Mouse (Mus musculus) heart, postnatal 25 days (tissue): ENCODE measurements at regions not wholly inside any gene's neighbourhood (a gene's known extent, or its start where the extent isn't known, plus 50 kb on each side); places are given as distances from the start of the nearest gene placed in this dataset.

Experiments used
- DNase-seq: peaks from one replicate; pipeline ENCODE4 v3.0.0; 2022; ENCODE audit warnings: low spot score
- intact Hi-C: fragments of 180-260 bp; cut with DNase I; formaldehyde crosslinking; loops from one replicate; pipeline ENCODE4 v1.15.1; 2025

DNA sequence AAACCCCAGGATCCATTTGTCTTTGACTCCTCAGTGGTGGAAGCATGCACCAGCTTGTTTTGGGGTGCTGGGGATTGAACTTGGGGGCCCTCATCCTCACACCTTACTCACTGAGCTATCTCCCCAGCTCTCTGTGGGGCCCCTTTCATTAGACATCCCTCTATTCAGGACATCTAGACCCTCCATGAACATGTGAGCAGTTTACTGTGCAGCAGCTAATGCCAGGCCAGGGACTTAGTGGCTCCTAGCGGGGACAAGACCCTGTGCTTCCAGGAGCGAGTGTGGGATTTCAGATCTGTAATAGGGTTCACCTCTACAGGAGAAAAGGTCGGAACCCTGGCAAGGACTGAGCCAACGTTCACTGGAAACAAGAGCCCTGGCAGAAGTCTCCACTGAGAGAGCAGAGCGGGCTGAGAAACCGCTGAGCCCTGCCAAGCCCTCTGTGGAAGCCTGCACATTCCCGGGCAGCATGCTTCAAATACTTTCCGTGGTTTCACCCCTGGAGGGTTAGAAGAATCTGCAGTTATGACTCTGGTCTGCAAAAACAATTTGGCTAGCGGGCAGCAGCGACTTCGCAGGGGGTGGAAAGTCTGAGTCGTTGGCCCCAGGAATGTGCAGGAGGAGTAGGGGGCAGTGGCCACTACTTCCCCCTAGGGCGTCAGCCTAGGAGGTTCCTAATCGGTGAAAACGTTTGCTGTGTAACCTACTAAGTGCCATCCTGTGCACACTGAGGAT is 125.6 kb downstream of the Smad6 start:
- intact Hi-C loops = no loop called here
- peak; percentile 77 for DNase-seq

DNA sequence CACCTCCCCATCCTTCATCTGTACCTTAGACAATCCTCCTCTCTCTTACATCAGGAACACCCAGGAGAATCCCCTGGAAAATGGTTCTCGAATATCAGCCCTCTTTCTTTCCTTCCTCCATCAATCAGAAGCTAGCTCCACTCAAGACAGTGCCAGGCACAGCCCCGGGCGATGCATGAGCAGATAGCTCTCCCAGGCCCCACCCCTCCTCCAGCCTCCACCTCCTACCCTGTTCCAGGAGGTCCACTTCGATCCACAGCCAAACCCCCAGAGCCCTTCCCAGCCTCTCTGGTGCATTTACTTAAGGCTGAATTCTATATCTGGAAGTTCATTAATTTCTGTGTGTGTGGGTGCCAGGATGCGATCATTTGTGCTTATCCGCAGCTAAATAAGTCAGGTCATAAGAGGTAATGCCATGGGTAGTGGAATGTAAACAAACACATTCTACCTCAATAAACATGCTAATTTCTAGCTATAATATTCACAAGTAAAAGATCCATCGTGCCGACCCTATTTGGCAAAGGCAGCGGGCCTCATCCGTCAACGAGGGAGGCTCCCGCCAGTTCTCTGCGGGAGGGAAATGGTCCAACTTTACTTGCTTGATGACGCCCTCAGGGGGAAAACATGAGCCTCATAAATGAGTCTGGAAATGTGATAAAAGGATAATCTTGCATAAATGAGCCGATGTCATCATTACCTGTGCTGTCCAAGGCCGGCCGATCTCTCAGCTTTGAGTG is 129.5 kb downstream of the Smad6 start:
- DNase-seq = no peak
- intact Hi-C loops = no loop called here

DNA sequence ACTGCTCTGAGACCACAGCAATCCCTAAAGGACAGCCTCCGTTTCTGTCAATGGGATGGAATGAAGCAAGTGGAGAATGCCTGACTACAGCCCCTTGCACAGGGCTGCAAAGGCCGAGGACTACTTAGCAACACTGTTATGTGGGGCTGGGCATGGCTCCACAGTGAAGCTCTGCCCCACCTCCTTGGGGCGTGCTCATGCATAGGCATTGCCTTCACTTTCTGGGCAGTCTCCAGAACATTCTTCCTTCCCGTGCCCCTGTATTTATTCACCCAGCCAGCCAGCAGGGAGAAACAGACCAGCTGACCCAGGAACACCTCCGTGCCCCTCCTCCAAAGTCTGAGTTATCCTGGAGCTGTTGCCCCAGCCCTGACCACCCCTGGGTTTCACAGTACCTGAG is 131.1 kb downstream of the Smad6 start:
- DNase-seq = no peak
- intact Hi-C loops = no loop called here

DNA sequence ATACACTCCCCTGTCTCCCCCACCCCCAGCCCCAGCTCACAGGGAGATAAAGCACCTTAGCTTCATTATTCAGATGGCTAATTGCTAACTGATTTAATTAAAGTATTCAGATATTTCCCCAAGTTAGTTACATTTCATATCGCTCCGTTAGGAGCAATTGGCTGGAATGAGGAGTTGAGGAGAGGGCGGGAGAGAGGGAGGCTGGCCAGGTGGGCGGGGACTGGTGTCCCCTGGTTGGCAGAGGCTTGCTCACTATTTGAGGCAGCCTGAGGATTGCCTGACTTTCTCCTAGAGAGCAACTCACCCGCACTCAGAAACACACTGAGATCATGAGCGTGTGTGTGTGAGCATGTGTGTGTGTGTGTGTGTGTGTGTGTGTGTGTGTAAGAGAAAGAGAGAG is 131.8 kb upstream of the Smad3 start:
- DNase-seq = no peak
- intact Hi-C loops = no loop called here

DNA sequence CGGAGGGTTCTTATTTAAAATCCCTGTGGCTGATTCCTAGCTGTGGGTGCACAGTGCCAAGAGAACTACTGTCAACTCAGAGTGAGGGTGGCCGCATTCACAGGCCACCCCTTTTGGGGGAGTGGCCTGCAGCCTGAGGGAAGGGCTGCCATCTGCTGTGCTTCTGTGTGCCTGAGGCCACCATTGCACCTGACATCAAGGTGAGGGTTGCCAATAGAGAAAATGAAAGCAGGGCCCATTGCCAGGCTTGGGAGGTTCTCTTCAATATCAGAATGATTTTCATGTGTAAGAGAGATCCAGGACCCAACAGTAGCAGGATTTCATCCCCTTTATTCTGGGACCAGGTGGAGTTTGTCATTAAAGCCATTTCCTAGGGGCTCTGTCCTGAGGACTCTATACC is 127.2 kb upstream of the Smad3 start:
- intact Hi-C loops = no loop called here
- no peak for DNase-seq

DNA sequence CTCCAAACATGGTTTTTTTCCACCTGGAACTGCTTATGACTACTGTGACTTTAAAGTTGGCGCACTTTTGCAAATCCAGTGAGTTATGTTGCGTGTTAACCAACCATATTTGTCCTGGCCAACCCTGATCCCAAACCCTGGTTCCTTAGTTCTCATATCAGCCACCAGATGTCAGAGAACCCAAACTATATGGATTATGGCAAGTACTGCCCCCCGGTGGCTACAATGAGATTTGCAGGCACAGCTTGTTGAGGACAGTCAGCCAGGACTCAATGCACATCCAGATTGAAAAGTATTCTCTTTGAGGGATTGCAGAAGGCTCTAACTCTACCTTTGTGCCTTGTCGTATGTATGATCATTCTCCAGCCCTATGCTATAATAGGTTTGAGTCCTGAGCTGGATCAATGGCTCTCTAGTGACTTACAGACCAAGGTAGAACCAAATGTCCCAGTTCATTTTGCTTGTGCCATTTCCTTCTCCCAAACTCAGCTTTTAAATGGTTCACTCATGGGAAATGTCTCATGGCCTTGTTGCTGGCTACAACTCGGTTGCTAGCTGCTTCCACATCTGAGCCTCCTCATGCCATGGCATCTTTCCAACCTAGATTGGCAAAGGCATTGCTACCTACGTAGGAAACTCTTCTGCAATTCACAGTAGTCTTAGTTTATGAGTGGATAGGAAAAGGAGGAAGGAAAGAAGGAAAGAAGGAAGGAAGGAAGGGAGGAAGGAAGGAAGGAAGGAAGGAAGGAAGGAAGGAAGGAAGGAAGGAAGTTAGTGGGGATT is 126.1 kb upstream of the Smad3 start:
- DNase-seq = no peak
- intact Hi-C loops = no loop called here

DNA sequence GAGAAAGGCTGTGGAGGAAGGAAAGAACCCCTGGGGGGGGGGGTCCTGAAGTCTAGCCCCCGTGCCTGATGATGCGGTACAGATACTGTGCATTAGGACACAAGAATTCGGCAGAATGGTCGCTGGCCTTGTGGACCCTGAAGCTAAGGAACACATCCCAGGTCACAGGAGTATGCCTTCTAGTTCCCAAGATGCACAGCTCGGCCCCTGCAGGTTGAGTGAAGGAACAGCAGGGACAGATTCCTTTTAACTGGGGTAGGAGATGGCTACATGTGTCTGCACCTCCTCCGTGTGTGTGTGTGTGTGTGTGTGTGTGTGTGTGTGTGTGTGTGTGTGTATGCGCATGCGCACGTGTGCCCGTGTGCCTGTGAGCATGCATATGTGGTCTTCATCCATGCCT is 123.9 kb upstream of the Smad3 start:
- DNase-seq = no peak
- intact Hi-C loops = no loop called here

DNA sequence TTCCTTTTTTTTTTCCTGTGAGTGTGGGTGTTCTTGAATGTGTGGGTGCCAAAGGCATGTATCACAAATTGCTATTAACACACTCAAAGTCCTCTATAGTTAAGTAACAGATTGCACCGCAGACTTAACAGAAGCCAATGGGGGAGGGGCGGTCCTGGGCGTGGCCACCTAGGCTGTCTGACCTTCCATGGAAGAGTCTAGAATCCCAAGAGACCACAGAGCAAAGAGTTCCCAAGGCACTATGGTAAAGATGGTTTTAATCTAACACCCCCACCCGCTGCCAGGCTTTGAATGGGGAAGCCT is 123.4 kb upstream of the Smad3 start:
- intact Hi-C loops = no loop called here
- DNase-seq = no peak

DNA sequence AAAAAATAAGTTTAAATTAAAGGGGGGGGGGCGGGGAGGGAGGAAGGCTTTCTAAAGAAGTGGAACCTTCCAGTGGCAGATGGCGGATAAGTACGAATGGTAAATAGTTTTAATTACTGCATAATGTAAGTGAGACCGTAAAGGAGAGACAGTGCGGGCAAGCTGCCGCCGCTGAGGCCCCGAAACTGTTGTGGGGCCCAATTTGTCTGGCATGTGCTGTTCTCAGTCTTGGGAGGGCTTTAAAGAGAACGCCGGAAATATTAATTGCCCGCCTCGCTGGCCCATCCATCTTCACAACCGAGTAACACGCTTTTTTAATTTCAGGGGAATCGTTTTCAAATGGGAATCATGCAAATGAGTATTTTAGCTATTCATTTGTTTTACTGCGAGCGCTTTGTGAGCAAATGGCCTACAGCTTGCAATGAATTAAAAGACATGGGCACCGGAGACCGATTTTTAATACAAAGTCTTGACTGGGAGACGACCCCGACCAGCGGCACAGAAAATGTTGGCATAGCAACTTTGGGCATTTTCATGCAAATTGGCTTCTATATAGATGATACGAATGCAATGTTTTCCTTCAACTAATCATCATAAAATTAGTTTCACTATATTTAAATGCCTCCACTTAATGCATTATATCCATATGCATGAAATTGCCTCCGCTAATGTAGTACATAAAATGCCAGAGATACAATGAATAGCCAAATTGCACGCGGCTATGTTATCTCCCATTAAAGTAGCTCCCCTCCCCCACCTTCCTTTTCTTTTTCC is 122.9 kb upstream of the Smad3 start:
- no peak for DNase-seq
- intact Hi-C loops = no loop called here

DNA sequence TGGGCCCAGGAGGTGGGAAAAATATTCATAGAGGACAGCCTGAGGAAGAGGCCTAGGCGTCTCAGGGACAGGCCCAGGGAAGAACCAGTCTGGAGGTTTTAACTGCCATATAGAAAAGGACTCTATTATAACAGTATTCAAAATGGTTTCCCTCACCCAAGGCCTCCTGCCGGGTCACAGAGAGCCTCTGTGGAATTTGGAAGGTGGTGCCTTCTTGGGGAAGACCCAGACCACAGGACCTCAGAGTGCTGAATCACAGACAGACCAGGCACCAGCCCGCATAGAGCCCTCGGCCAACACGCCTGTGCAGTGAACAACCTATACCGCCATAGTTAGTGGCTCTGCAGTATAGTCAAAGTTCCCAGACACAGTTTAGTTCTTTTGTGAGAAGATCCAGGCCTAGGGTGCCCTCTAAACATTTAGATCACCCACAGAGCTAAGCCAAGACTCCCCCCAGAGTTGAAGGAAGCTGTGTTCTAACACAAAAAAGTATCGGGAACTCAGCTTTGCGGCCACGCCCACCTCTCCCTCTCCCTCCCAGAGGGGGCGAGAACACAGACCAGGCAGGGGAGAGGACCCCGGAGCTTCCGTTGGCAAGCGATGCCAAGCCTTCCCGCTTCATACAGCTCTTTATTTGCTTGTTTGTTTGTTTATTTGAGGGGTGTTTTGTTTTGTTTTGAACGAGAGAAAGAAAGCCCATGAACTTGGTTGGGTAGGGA is 122.1 kb upstream of the Smad3 start:
- intact Hi-C loops = no loop called here
- no peak for DNase-seq

DNA sequence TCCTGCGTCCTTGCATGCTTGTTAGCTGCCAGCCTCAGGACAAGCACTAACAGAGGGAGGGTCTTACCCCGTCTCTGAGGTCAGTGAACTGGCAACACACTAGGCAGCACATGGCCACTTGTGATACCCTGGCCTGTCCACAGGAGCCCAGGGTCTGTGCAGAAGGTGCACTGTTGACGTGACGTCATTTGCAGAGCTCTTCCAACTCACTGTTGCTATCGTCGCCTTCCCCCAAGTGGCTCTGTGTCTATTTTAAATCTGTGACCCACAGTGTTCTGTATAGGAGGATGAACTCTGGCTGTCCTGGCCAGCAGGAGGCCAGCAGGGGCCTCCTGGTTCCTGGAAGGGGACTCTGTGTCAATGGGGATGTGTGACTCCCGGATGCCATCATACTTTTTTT is 120.1 kb upstream of the Smad3 start:
- intact Hi-C loops = no loop called here
- DNase-seq = peak; percentile 18

DNA sequence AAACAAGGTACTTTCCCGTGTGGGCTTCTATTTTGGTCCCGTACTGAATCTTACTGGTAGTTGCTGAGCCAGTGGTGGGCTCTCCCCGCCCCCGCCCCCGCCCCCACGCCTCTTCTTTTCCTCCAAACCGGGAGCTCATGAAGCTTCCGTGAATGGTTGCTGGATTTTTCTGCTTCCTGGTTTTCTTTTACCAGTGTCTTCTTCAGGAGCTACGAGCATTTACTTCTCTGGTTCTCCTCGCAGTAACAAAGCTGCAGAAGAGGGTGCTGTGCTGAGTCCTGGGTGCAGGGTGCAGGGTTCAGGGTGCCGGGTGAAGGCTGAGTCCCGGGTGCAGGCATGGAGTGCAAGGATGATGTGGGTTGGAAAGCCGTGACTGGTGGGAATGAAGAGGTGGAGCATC is 119.1 kb upstream of the Smad3 start:
- intact Hi-C loops = no loop called here
- no peak for DNase-seq

DNA sequence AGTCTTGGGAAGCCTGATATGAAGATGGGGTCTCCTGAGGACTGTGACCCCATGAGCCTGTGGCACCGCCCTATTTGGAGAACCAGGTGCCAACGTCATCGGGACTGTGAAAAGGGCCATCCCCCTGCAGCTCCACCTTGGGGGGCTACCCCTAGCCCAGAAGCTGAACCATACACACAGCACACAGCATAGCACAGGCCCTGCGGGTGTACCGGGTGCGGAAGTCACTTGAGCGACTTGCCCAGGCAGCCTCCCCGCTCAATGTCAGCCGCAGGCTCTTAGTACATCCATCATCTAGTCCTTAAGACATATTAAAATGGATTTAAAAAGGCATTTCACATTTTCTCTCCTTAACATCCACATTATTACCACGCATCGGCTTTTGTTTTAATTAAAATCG is 118.2 kb upstream of the Smad3 start:
- intact Hi-C loops = no loop called here
- no peak for DNase-seq

DNA sequence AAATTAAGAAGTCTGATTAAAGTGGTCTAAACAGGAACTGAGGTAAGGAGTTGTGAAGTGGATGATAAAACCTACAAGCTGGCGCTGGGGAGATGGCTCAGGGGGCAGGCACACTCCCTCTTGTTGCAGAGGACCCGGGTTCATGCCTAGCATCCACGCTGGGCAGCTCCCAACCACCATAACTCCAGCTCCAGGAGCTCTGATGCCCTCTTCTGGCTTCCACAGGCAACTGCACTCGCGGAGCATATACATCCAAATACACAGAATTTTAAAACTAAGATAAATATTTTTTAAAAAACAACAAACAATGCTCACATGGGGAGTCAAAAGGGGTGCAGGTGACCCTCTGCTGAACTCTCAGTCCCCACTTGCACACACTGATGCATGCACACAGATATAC is 117.4 kb upstream of the Smad3 start:
- intact Hi-C loops = no loop called here
- DNase-seq = no peak

DNA sequence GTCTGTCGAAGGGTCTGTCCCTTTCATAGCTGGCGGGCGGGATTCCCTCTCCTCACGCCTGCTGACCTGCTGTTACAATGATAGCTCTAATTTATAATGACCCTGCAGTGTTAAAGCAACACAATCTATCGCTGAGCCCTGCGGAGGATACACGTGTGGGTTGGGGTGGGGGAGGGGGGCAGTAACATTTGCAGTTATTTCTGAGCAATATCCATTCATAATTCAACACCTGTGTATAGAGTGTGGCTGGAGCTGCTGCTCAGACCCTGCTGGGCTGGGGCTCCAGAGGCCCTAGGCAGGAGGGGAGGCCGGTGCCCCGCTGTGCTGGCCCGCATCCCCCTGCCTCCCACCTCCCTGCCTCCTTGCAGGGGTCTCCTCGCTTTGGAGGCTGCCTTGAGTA is 106.6 kb upstream of the Smad3 start:
- intact Hi-C loops = no loop called here
- DNase-seq = no peak

DNA sequence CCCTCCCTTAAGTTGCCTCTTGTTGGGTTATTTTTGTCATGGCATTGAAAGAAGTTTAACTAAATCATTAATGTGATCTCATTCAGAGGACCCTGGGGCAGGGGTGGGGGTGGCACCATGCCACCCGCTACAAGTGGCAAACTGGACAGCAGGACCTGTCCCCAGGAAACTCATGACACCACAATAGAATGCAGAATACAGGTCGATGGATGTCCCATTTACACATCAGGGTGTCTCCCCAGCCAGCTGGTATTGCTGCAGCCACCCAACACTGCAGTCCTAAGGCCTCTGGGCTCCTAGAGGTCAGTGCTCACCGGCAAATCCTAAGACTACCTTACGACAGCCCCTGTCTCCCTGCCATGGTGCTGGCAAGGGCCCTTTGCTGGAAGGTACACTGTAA is 105.5 kb upstream of the Smad3 start:
- intact Hi-C loops = no loop called here

DNA sequence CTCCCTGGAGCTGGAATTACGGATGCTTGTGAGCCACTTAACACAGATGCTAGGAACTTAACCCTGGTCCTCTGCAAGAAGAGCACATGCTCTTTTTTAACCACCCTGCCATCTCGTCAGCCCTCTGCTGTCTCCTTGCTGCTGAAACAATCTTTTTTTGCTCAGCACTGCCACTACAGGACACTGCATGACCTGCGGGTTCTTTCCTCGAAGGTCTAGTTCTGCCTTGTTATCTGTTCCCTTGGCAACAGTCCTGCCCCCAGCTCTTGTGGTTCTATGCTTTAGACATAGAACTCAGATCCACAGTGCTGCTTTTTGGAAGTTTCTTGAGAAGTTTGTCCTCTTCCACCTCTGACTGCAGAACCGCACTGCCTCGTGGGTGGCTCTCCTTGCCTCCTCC is 104.6 kb upstream of the Smad3 start:
- intact Hi-C loops = no loop called here
- DNase-seq = no peak

More for the DNA sequence above, 105.5 kb upstream of the Smad3 start:
- no peak for DNase-seq

DNA sequence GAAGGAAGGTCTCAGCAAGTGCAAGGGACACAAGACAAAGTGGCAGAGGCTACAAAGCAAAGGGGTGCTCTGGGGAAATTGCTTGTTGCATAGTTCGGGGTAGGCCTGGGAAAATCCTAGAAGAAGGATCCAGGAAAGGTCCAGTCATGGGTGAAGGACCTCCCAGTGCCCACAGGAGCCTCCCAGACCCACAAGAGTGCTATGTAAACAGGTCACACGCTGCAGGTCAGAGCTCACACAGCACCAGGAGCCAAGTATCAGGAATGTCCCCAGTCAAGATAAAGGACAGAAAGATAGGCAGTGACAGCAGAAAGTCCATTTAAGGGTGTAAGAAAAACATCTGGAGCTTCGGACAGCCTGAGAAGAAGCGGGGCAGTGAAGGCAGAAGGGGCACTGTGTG is 103.6 kb upstream of the Smad3 start:
- intact Hi-C loops = no loop called here
- DNase-seq = no peak

DNA sequence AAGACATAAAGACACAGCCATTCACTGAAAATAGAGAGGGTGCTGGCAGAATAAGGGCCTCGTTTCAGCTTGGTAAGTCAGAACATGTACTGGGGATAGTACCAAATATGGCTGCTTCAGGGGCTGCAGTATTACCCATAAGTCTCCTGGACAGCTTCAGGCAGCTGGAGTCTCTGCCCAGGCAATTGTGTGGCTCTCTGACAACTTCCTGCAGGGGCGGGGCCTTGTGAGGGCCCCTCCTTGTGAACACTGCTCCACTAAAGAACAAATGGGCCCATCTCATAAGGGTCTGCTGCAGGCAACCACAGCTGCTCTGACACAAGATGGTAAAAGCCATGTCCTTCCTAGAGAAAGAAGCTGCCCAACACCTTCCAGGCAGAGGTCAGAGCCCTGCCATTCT is 102.4 kb upstream of the Smad3 start:
- no peak for DNase-seq
- intact Hi-C loops = no loop called here
